Mouse (Mus musculus): Measurements from ENCODE around the gene Slc1a5.

Slc1a5 gene

DNA sequence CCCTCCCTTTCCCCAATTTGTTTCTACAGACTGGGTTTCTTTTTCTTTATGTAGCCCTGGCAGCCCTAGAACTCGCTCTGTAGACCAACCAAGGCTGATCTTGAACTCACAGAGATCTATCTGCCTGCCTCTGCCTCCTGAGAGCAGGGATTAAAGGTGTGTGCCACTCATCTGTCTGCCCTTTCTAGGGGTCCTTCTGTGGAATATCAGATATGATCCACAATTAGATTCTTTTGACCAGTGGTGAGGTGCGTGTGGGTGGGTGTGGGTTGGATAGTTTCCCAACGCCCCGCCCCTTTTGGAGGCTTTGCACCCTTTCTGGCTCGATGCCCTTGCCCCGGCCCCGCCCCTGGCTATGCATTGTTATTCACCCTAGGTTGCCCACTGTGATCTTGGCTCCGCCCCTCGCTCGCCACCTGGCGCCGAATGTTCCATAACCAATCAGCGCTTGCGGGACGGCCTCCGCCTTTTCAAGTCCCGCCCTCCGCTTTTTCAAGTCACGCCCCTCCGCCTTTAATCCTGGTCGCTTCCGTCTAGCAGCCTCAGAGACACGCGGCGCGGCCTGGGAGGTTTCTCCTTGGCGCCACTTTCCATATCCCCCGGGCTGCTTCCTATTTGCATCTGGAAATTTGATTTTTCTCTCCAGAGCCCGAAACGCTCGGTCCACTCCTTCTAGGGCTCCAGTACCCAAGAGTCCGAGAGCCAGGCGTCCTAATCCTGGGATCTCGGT lies at the start of gene Slc1a5:
TSS of gene Slc1a5 (plus strand) at position 516 of the 730 bp plus-strand sequence.
- DNase-seq (ENCODE audit: low read depth, low spot score), result peak; percentile 80

GRCm38 (mm10) chr7:16731893-16732422 lies 49.2 kb upstream of the Slc1a5 start:
- DNase-seq (ENCODE audit: low read depth, low spot score), result no peak

GRCm38 (mm10) chr7:16737606-16738072 lies 43.5 kb upstream of the Slc1a5 start:
- no peak for DNase-seq (ENCODE audit: low read depth, low spot score)

GRCm38 (mm10) chr7:16738073-16738696 lies 43.0 kb upstream of the Slc1a5 start, which contains the start of gene Ap2s1:
Gene Ap2s1 (plus strand): TSS chr7:16738410.
- peak; percentile 92 for DNase-seq (ENCODE audit: low read depth, low spot score)

DNA sequence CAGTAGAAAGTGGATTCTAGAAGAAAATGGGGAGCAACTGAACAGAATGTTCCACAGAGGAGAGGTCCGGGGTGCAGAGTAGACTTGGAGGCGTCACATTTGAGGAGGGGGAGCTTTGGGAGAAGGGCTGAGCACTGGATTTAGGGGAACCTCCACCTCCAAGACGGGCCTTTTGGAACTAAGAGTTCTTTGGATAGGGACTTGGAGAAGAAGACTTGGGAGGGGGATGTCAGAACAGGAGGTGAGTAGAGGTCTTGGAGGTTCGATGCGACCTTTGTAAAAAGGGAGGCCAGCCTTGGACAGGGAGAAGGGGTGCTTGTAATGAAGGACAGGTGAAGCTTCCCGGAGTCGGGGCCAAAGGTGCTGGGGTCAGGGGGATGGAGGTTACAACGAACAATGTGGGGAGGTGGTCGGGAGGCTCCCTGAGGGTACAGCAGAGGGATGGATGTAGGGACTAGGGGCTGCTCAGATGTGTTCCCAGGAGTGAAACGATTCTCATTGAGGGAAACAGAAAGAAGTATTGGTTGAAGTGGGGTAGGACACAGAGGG lies 42.0 kb upstream of the Slc1a5 start:
- DNase-seq (ENCODE audit: low read depth, low spot score), result no peak

GRCm38 (mm10) chr7:16745373-16745772 lies 35.8 kb upstream of the Slc1a5 start:
- no peak for DNase-seq (ENCODE audit: low read depth, low spot score)

DNA sequence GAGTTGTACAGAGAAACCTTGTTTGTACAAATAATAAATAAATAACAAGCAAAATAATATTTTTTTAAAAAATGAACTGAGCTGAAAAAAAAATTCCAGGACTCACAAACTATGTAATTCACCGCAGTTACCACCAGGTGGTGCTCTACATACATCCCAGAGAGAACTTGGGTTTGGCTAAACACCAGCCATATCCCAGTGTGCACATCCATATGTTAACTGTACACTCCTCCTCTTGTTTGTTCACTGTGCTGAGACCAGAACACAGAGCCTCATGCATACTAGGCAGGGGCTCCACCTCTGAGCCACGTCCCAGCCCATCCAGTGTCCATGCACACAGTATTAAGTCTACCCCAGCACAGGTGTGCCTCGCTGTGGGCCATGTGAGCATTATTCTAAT lies 35.0 kb upstream of the Slc1a5 start:
- DNase-seq (ENCODE audit: low read depth, low spot score), result peak; percentile 38

DNA sequence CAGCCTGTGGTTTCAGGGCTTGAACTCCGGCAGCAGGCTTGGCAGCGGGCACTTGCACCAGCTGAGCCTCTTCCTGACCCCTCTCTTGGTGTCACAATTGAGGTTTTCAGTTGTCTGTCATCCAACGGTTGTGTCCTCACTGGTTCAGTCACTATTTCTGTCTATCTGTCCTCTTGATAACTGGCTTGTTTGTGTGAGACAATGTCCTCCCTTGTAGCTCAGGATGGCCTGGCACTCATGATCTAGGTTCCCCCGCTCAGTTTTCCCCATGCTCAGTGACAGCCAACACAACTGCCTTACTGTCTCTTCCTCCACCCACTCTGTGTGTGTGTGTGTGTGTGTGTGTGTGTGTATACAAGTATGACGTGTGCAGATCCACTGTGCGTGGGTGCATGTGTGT lies 33.5 kb upstream of the Slc1a5 start:
- no peak for DNase-seq (ENCODE audit: low read depth, low spot score)

DNA sequence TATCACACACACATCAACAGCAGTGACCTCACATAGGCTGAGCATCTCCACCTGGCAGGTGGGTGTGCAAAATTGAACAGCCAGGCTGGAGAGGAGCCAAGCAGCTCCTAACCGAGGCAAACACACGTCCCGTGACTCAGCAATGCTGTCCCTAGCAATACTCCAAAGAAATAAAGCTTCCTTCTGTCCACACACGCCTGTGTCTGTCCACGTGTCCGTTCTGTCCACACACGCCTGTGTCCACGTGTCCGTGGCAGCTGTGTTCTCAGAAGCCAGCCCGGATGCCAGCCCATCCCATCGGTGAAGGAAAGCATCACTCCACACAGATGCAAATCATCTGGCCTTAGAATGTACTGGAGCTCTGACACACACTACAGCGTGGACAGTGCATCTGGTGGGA lies 29.1 kb upstream of the Slc1a5 start:
- DNase-seq (ENCODE audit: low read depth, low spot score), result no peak

DNA sequence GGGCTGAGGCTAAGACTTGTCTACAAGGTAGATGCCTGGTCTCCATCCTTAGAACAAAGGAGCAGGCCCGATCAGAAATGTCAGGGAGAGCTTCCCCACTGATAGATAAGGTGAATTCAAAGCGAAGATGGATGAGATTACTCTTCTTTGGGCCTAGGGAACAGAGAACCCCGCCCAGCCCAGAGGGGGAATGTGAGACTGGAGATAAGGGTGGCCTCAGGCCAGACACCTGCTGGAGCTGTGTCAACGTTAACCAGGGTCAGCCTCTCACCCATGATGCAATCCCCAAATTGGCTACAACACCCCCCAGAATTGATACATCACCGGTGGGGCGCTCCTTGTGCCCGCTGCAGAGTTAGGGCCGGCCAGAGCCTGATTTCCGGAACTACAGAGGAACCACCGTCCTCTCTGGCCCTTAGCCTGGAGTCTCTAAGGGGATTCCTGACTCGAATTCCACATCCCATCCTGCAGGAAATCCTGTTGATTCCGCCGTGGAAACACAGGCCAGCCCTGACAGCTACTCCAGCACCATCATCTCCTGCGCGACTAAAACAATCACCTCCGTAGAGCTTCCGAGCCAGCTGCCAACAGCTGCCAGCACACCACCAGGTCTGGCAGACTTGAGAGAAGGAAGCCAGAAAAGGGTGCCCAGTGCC lies 25.6 kb upstream of the Slc1a5 start:
- no peak for DNase-seq (ENCODE audit: low read depth, low spot score)

DNA sequence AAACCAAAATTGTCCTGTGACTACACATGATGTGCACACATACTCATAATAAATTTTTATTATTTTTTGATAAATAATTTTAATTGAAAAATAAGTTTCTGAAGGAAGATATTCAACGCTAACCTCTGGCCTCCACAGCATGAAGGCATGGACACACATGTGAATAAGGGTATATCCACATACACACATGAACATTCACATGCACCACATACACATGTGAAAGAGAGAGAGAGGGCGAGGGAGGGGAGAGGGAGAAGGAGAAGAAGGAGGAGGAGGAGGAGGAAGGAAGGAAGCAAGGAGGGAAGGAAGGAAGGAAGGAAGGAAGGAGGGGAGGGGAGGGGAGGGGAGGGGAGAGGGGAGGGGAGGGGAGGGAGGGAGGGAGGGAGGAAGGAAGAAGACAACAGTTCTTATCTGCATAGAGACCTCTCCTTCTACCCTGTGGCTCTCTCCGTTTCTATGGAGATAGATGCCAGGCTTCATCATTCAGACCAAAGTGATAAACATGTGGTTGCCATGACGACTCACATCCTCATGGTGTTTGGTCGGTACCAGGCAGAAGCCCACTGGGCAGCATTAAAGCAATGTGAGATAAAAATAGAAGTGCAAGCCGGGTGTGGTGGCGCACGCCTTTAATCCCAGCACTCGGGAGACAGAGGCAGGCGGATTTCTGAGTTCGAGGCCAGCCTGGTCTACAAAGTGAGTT lies 22.1 kb upstream of the Slc1a5 start:
- no peak for DNase-seq (ENCODE audit: low read depth, low spot score)

- no peak for DNase-seq (ENCODE audit: low read depth, low spot score)
These were observed 20.8 kb upstream of the Slc1a5 start for GRCm38 (mm10) chr7:16760292-16760691.

DNA sequence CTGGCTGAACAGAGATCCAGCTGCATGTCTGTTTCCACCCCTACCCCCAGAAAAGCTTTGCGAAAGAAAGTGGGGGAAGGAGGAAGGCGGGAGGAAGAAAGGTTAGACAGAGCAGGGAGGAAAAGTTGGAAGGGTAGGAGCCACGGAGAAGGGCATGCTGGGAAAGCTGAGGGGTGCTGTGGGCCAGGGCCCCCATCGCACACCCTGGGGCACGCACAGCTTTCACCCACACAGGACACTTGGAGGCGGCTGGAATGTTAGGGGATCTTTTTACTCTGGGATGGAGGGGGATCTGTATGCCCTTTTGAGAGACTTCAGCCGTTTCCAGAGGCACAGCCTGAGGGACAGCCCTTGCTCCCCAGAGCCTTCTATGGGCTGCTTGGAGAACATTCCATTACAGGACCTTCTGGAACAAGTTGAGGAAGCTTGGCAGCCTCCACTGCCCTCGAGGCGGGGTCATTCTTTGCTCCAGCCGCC lies 20.1 kb upstream of the Slc1a5 start:
- no peak for DNase-seq (ENCODE audit: low read depth, low spot score)

DNA sequence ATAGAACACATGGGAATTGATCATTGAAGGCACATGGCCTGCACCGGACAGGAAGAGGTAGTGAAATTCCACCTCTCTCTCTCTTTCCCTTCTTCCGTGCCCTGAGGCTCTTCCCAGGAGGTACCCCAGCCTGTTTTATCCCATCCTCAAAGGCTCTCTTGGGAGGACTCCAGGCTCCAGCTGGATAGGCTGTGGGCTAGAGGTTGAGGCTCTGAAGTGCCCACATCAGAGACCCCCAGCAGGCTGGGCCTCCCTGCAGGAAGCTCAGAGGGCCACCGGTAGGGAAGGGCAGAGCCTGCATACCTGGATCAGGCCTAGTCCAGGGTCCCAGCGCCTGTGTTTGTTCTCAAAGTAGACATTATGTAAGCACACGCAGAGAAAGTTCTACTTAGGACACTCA lies 19.5 kb upstream of the Slc1a5 start:
- DNase-seq (ENCODE audit: low read depth, low spot score), result no peak

- no peak for DNase-seq (ENCODE audit: low read depth, low spot score)
These were observed 17.5 kb upstream of the Slc1a5 start for GRCm38 (mm10) chr7:16763463-16764218.

- DNase-seq (ENCODE audit: low read depth, low spot score), result no peak
These were observed 14.7 kb upstream of the Slc1a5 start for GRCm38 (mm10) chr7:16766443-16766842.

DNA sequence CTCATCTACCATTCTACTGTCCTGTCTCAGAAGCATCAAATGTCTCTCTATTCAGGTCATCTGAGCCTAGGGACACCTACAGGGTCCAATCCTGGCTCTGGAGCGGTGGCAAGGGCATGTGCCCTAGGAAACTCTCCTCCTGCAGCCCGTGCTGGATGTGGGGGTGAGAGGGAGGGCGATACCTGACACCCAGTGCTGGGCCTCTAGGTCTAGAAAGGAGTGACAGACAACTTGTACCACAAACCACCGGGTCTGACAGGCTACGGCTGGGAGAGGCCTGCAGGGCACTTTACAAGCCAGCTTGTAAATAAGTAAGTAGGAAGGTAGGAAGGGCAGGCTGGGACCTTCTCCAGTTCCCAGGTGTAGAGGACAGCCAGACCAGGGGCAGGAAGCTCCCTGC lies 5.3 kb upstream of the Slc1a5 start:
- DNase-seq (ENCODE audit: low read depth, low spot score), result no peak

- no peak for DNase-seq (ENCODE audit: low read depth, low spot score)
These were observed 1.1 kb upstream of the Slc1a5 start for GRCm38 (mm10) chr7:16780076-16780475.

GRCm38 (mm10) chr7:16781555-16781815 lies 345 bp downstream of the Slc1a5 start:
- no peak for DNase-seq (ENCODE audit: low read depth, low spot score)

- no peak for DNase-seq (ENCODE audit: low read depth, low spot score)
These were observed 845 bp downstream of the Slc1a5 start for GRCm38 (mm10) chr7:16781816-16782554.

All from retina, adult 2 months (tissue).